Mouse (Mus musculus): Measurements from ENCODE around the gene Slc51b. TPM values are rescaled to one million over a fixed set of nuclear protein-coding genes. Genes with fewer than 3 reads are reported as not detected.

The Slc51b gene
- polyA plus RNA-seq, 1 experiment from 2014 or later, result not detected

DNA sequence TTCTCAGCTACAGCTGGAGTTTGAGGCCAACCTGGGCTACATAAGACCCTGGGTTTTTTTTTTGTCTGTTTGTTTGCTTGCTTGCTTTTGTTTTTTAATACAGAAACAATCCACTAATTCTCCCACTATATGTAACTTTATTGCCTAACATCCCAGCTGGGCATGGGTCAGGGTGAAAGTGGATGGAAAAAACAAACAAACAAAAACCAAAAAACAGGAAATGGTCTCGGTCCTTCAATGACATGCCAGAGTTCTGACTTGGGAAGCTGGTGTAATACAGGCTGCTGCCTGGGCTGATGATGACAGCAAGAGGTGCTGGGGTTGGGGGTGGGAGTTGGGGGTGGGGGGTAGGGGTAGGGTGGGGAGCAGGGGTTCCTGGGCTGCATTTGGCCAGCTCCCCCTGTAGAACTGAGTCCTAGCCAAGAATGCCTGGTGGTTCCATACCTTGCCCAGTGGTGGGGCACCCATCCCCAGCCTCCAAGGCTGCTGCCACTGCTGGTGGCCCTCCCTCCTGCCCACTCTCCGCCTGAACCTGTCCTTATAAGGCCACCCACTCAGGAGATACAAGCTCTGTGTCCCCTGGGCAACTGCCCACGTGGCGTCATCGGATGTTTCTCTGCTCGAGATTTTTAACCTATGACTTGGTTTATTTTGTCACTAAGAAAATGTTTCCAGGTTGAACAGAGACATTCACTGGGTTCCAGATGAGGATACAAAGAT, 40.6 kb downstream of the Slc51b start:
- DNase-seq (ENCODE audit: extremely low spot score, low spot score), result no peak
- Histone ChIP-seq H3K27me3 (ENCODE audit: poor library complexity, severe bottlenecking) (0 out of 2 replicates have a peak, but pooled peaks cover under 1% of the 10 kb centered on the region), H3K27ac (no peak overlapping the region), H3K9me3 (no peaks in the 10 kb centered on the region), H3K4me1 (peaks cover 8% of the 10 kb centered on the region), H3K4me3 (no peak overlapping the region), H3K36me3 (replicated peaks) (peaks cover 5% of the 10 kb centered on the region)
- 81% methylated on average over 6 of the region's 6 CpGs for WGBS

DNA sequence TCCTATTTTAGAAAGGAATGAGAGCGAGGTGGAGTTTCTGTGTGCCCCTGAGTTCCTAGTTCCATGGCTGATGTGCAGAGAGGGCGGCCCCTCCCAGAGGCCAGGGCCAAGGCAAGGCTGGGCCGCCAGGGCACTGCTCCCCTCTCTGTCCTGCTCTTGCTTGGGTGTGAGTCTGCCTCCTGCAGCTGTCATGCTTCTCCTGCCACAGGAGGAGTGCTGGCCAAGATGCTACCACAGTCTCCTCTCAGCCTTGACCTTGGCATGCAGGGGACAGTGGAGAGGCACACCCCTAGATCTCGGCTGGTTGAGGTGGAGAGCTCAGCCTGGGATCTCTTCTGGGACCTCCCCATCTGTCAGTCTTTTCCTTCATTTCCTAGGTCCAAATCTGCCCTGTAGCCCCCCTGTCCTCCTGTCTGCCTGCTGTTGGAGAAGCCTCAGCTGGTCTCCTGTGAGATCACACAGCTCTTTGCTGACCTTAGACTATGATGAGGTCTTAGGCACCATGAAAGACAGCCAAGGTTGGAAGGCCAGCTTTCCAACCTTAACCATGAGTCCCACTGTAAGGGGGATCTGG, 41.7 kb downstream of the Slc51b start:
- Histone ChIP-seq H3K27ac (no peak overlapping the region), H3K4me3 (no peak overlapping the region), H3K9me3 (no peaks in the 10 kb centered on the region), H3K27me3 (ENCODE audit: poor library complexity, severe bottlenecking) (no peaks in the 10 kb centered on the region), H3K36me3 (replicated peaks) (peaks cover 11% of the 10 kb centered on the region), H3K4me1 (peaks cover under 1% of the 10 kb centered on the region; the same call in 1 of the 2 replicates)
- no peak for DNase-seq (ENCODE audit: extremely low spot score, low spot score)
- WGBS, result 80% methylated on average over 4 of the region's 4 CpGs

DNA sequence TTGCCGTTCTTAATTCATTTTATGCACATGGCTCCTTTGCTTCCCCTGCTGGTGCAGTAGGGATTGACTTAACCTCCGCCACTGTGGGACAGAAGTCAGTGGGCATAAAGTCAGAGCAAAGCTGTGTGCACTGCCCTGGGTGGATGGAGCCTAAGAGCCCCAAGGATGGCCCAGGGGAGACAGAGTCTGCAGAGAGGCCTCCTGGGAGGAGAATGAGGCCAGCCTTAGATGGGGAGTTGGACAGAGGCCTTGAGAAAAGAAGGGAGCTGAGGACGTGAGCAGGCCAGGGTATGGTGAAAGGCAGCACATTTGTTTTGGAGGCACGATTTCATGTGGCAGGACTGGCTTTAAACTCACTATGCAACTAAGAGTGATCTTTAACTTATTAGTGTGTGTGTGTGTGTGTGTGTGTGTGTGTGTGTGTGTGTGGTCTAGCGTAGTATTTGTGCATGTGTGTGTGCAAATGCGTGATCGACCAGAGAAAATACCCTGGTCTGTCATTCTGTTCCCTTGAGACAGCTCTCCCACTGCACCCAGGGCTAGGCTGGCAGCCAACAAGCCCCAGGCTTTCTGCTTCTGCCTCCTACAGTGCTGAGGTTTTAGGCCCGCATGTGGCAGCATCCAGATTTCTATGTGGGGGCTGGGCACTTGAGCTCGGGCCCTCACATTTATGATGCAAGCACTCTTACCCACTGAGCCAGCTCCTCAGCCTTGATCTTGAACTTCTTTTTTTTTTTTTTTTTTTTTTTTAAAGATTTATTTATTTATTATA, 47.4 kb downstream of the Slc51b start:
- H3K9me3 ChIP-seq, result no peaks in the 10 kb centered on the region
- H3K27ac ChIP-seq, result no peak overlapping the region
- no peaks in the 10 kb centered on the region for H3K27me3 ChIP-seq (ENCODE audit: poor library complexity, severe bottlenecking)
- no peaks in the 10 kb centered on the region for H3K4me1 ChIP-seq
- 89% methylated on average over 9 of the region's 9 CpGs for WGBS
- DNase-seq (ENCODE audit: extremely low spot score, low spot score), result no peak
- H3K4me3 ChIP-seq, result no peak overlapping the region
- H3K36me3 ChIP-seq (replicated peaks), result peaks cover 31% of the 10 kb centered on the region

DNA sequence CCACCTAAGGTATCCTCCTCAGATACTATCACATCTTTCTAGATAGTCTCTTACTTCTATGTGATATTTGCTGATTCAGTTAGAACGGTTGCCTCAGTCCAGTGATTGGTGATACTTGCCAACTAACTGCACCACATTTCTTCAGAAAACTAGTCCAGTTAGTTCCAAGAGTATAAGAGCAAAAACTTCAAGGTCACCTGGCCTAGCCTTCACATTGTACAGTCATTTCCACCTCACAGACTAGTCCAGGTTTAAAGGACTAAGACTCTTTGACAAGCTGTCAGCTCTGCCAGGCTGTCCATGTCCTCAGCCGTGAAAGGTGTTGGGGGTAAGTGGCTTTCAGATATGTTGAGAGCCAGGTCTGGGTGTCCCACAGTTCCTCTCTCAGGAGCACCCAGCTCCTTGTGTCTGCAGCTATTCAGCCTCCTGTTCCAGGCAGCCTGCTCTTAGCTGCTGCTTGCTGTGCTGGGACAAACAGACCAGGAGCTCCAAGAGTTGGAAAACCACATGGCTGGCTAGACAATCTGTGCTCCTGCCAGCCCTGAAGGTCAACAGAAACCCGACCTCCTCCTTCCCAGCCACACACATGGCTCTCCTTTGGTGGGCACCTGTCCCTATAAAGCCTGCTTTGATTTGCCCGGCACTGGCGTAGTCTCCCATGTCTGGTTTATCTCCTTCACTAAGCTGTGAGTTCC, 48.1 kb downstream of the Slc51b start:
- Histone ChIP-seq H3K36me3 (replicated peaks) (peaks cover 31% of the 10 kb centered on the region), H3K4me1 (no peaks in the 10 kb centered on the region), H3K27ac (no peak overlapping the region), H3K27me3 (ENCODE audit: poor library complexity, severe bottlenecking) (no peaks in the 10 kb centered on the region), H3K9me3 (no peaks in the 10 kb centered on the region), H3K4me3 (no peak overlapping the region)
- no peak for DNase-seq (ENCODE audit: extremely low spot score, low spot score)
- 88% methylated on average over 5 of the region's 5 CpGs for WGBS

DNA sequence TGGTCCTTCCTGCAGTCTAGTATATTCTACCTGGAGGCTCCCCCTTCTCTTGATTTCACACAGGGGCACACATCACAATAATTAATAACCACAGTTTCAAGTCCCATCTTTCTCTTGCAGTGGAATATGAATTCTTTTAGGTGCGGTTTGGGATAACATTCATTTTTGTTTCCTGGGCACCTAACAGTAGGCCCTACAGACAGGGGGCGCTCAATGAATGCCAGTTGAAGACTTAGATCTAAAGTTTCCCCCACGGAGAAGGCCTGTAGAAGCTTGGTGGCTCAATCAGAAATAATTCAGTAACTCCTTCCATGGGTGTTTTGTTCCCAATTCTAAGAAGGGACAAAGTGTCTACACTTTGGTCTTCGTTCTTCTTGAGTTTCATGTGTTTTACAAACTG, 50.3 kb downstream of the Slc51b start:
- Histone ChIP-seq H3K27ac (no peak overlapping the region), H3K36me3 (replicated peaks) (peaks cover 26% of the 10 kb centered on the region), H3K9me3 (no peaks in the 10 kb centered on the region), H3K4me1 (no peaks in the 10 kb centered on the region), H3K27me3 (ENCODE audit: poor library complexity, severe bottlenecking) (no peaks in the 10 kb centered on the region), H3K4me3 (no peak overlapping the region)
- DNase-seq (ENCODE audit: extremely low spot score, low spot score), result no peak
- 81% methylated on average over 4 of the region's 4 CpGs for WGBS

DNA sequence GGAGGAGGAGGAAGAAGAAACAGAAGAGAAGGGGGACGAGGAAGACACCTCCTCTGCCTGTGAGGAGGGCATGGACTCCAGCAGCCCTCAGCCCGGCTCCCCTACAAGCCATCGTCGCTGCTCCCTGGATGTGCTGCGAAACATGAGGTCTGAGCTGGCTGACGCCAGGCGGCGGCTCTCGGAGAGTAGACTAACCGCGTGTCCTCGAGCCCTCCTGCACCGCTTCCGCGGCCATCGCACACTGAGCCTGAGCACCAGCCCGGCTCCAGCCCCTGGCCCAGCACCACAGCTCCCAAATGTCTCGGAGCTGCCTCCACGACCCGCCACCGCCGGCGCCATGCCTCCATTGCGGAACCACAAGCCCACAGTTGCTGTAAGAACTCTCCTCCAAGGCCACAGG, 51.0 kb downstream of the Slc51b start:
- DNase-seq (ENCODE audit: extremely low spot score, low spot score), result no peak
- 86% methylated on average over 24 of the region's 24 CpGs for WGBS
- H3K27me3 ChIP-seq (ENCODE audit: poor library complexity, severe bottlenecking), result no peaks in the 10 kb centered on the region
- no peak overlapping the region for H3K27ac ChIP-seq
- no peak overlapping the region for H3K4me3 ChIP-seq
- H3K36me3 ChIP-seq (replicated peaks), result peaks cover 25% of the 10 kb centered on the region
- no peaks in the 10 kb centered on the region for H3K9me3 ChIP-seq
- peaks cover 3% of the 10 kb centered on the region; the same call in 1 of the 2 replicates for H3K4me1 ChIP-seq

DNA sequence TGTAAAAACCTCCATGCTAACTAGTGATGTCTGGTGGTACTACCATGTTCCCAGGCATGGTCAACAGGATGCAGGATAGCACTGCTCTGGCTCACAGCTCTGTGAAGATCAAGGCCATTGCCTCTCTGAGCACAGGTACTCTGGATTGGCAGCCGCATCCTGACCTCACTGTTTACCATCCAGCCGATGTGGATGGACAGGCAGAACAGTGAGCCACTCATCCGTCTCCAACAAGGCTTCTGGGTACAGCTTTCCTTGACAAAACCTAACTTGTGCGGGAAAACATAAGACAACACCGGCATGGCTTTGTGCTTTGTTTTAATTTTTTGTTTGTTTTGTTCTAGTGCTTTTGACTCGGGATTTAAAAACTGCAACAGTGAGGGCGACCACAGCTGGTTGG, 57.0 kb downstream of the Slc51b start:
- WGBS, result 93% methylated on average over 7 of the region's 7 CpGs
- Histone ChIP-seq H3K4me3 (no peak overlapping the region), H3K27ac (no peak overlapping the region), H3K27me3 (ENCODE audit: poor library complexity, severe bottlenecking) (no peaks in the 10 kb centered on the region), H3K9me3 (no peaks in the 10 kb centered on the region), H3K36me3 (replicated peaks) (peaks cover 22% of the 10 kb centered on the region), H3K4me1 (peaks cover 3% of the 10 kb centered on the region; the same call in 1 of the 2 replicates)
- no peak for DNase-seq (ENCODE audit: extremely low spot score, low spot score)

DNA sequence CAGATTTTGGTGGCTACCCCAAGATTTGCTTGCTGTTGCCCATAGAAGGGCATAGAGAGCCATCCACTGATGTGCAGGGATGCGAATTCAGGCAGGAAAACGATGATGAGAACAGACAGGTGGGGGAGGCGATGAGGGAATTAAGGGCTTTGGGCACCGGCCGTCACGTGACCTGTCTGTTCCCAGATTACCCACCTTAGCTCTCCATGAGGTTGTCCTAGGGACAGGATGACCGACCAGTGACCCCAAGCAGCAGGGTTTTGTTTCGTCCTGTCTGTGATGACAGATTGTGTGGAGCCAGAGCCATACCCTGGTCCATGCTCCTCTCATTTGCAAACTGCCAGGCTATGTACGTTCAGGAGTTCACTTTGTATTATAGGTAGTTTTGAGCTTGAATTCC, 59.1 kb downstream of the Slc51b start:
- peaks cover 3% of the 10 kb centered on the region; the same call in 1 of the 2 replicates for H3K4me1 ChIP-seq
- H3K27me3 ChIP-seq (ENCODE audit: poor library complexity, severe bottlenecking), result no peaks in the 10 kb centered on the region
- peaks cover 42% of the 10 kb centered on the region for H3K36me3 ChIP-seq (replicated peaks)
- DNase-seq (ENCODE audit: extremely low spot score, low spot score), result no peak
- WGBS, result 73% methylated on average over 9 of the region's 9 CpGs
- H3K27ac ChIP-seq, result no peak overlapping the region
- H3K4me3 ChIP-seq, result no peak overlapping the region
- no peaks in the 10 kb centered on the region for H3K9me3 ChIP-seq

Other genes starting within 250 kb of the Slc51b start
- gene Parp16, start 227.6 kb downstream of the Slc51b start, polyA plus RNA-seq (2016; fragmentation: Nextera tagmentation; extraction: Ambion mirVana), result 7.0 and 8.5 TPM in 2 replicates
- gene Cilp, start 157.8 kb downstream of the Slc51b start, polyA plus RNA-seq (2016; fragmentation: Nextera tagmentation; extraction: Ambion mirVana), result 0.14 TPM in 1 of 2 replicates, not detected in the other
- 42.6 and 46.7 TPM in 2 replicates for gene Clpx, start 128.7 kb downstream of the Slc51b start, polyA plus RNA-seq (2016; fragmentation: Nextera tagmentation; extraction: Ambion mirVana)
- gene Pdcd7, start 76.9 kb downstream of the Slc51b start, polyA plus RNA-seq (2016; fragmentation: Nextera tagmentation; extraction: Ambion mirVana), result 8.2 and 9.3 TPM in 2 replicates
- gene Ubap1l, start 61.9 kb downstream of the Slc51b start, polyA plus RNA-seq (2016; fragmentation: Nextera tagmentation; extraction: Ambion mirVana), result 0.42 and 0.65 TPM in 2 replicates
- gene Kbtbd13, start 31.3 kb downstream of the Slc51b start, polyA plus RNA-seq (2016; fragmentation: Nextera tagmentation; extraction: Ambion mirVana), result 0.66 and 0.85 TPM in 2 replicates
- 6.3 and 7.2 TPM in 2 replicates for gene Rasl12, start 24.4 kb downstream of the Slc51b start, polyA plus RNA-seq (2016; fragmentation: Nextera tagmentation; extraction: Ambion mirVana)
- gene Mtfmt, start 12.8 kb upstream of the Slc51b start, polyA plus RNA-seq (2016; fragmentation: Nextera tagmentation; extraction: Ambion mirVana), result 20.5 and 21.5 TPM in 2 replicates
- 93.8 TPM in 2 replicates for gene Spg21, start 38.0 kb upstream of the Slc51b start, polyA plus RNA-seq (2016; fragmentation: Nextera tagmentation; extraction: Ambion mirVana)
- not detected in 2 replicates for gene Ankdd1a, start 97.2 kb upstream of the Slc51b start, polyA plus RNA-seq (2016; fragmentation: Nextera tagmentation; extraction: Ambion mirVana)
- 11.1 and 11.9 TPM in 2 replicates for gene Plekho2, start 157.1 kb upstream of the Slc51b start, polyA plus RNA-seq (2016; fragmentation: Nextera tagmentation; extraction: Ambion mirVana)
- 30.9 and 31.9 TPM in 2 replicates for gene Pif1, start 164.2 kb upstream of the Slc51b start, polyA plus RNA-seq (2016; fragmentation: Nextera tagmentation; extraction: Ambion mirVana)
- gene Rbpms2, start 206.7 kb upstream of the Slc51b start, polyA plus RNA-seq (2016; fragmentation: Nextera tagmentation; extraction: Ambion mirVana), result 24.2 and 24.7 TPM in 2 replicates
- gene Oaz2, start 245.0 kb upstream of the Slc51b start, polyA plus RNA-seq (2016; fragmentation: Nextera tagmentation; extraction: Ambion mirVana), result 204 and 217 TPM in 2 replicates

All from forebrain, embryonic 10.5 days (tissue).